Mouse (Mus musculus): ENCODE measurements around the gene Nrarp. TPM values are rescaled to one million over a fixed set of nuclear protein-coding genes. Genes with fewer than 3 reads are reported as not detected.

Nrarp gene
- polyA plus RNA-seq, 1 experiment, result 39.0 TPM

DNA sequence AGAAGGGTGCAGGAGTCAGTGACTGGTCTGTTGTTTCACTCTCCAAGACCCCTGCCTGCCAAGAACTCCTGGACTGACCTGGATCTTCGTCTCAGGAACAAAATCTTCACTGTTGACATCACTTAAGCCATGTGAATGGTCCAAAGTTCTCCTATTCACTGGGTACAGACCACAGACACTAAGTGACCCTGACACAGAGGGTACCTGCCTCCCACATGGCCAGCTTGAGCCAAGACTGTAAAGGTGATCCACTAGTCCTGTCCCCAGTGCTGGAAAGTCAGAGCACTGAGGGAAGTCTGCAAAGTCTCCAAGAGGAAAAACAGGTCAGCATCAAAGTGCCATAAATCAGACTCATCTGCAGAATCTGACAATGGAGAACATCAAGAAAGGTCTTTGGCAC, 27.0 kb downstream of the Nrarp start:
- TF ChIP-seq CTCF (IDR thresholded peaks at IDR 0.05; ENCODE audit: extremely low read depth, insufficient read length, insufficient replicate concordance, low read depth, low read length) (no peak), POLR2A (IDR thresholded peaks at IDR 0.05; ENCODE audit: low read depth, low read length) (no peak)
- H3K4me1 ChIP-seq (ENCODE audit: control insufficient read depth, insufficient read depth, insufficient read length, low read length), result peaks cover 13% of the 10 kb centered on the region
- WGBS, result 86% methylated on average over 1 of the region's 1 CpGs
- H3K4me3 ChIP-seq (ENCODE audit: low read depth, low read length), result no peak overlapping the region
- no peaks in the 10 kb centered on the region for H3K27me3 ChIP-seq (ENCODE audit: control insufficient read depth, insufficient read depth, low read length)
- H3K27ac ChIP-seq (ENCODE audit: insufficient read depth, low read depth, low read length), result no peak overlapping the region
- peaks cover 51% of the 10 kb centered on the region for H3K36me3 ChIP-seq (ENCODE audit: control insufficient read depth, insufficient read depth, low read length)

DNA sequence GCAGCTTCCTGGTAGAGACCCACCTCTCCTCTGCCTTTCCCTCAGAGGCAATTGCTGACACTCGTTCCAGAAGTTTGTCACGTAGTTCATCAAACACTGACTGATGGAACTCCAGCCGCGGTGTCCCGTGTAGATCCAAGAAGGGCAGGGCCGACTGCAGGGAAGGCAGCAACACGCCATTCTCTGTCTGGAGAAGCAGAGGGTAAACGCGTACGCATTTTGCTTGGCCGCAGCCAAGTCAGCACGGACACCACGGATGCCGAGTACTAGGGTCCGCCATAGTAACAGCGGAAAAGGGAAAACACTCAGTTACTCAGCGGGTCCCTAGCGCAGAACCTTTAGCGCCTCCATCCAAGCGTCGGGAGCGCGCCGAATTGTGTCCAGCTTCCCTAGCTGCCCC, 30.1 kb downstream of the Nrarp start:
- Histone ChIP-seq H3K27me3 (ENCODE audit: control insufficient read depth, insufficient read depth, low read length) (no peaks in the 10 kb centered on the region), H3K4me3 (ENCODE audit: low read depth, low read length) (peak overlapping the region; percentile 91), H3K27ac (ENCODE audit: insufficient read depth, low read depth, low read length) (peak overlapping the region; percentile 65), H3K4me1 (ENCODE audit: control insufficient read depth, insufficient read depth, insufficient read length, low read length) (peaks cover 13% of the 10 kb centered on the region), H3K36me3 (ENCODE audit: control insufficient read depth, insufficient read depth, low read length) (peaks cover 22% of the 10 kb centered on the region)
- TF ChIP-seq POLR2A (IDR thresholded peaks at IDR 0.05; ENCODE audit: low read depth, low read length), result no peak
- whole genome bisulfite sequencing, result under 1% methylated on average over 24 of the region's 24 CpGs

DNA sequence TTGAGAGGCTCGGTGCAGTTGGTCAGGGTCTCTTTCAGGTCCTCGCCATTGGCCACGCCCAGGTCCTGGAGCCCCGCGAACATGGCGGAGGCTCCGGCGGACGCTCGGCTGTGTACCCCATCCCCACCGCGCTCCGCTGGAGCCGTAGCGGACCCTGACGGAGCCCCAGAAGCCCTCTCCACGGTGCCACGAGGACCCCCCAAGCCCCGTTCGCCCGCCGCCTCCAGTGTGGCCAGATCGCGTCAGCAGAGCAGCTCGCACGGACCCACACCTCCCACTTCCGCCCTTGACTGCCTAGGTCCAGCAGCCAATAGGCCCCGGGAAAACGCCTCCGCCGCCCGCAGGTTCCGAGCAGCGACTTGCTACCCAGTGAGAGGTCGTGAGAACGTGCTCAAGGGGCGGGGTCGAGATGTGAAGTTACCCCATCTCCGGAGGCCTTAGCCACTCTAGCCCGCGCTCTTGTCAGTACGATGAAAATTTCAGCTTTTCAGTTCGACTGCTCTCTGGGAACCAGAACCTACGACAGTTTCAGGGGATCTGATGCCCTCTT, 30.6 kb downstream of the Nrarp start, which contains the start of gene Nelfb:
Gene Nelfb (minus strand): TSS at position 369 of the 550 bp plus-strand sequence.
- H3K27me3 ChIP-seq (ENCODE audit: control insufficient read depth, insufficient read depth, low read length), result no peaks in the 10 kb centered on the region
- H3K36me3 ChIP-seq (ENCODE audit: control insufficient read depth, insufficient read depth, low read length), result peaks cover 18% of the 10 kb centered on the region
- H3K4me1 ChIP-seq (ENCODE audit: control insufficient read depth, insufficient read depth, insufficient read length, low read length), result peaks cover 13% of the 10 kb centered on the region
- no peak for TF ChIP-seq CTCF (IDR thresholded peaks at IDR 0.05; ENCODE audit: extremely low read depth, insufficient read length, insufficient replicate concordance, low read depth, low read length)
- TF ChIP-seq POLR2A (IDR thresholded peaks at IDR 0.05; ENCODE audit: low read depth, low read length), result peak; percentile 57; the same call in 1 of the 2 replicates
- H3K4me3 ChIP-seq (ENCODE audit: low read depth, low read length), result peak within 1 kb of the TSS; percentile 91
- WGBS, result under 1% methylated on average over 44 of the region's 44 CpGs
- peak within 1 kb of the TSS; percentile 65 for H3K27ac ChIP-seq (ENCODE audit: insufficient read depth, low read depth, low read length)

DNA sequence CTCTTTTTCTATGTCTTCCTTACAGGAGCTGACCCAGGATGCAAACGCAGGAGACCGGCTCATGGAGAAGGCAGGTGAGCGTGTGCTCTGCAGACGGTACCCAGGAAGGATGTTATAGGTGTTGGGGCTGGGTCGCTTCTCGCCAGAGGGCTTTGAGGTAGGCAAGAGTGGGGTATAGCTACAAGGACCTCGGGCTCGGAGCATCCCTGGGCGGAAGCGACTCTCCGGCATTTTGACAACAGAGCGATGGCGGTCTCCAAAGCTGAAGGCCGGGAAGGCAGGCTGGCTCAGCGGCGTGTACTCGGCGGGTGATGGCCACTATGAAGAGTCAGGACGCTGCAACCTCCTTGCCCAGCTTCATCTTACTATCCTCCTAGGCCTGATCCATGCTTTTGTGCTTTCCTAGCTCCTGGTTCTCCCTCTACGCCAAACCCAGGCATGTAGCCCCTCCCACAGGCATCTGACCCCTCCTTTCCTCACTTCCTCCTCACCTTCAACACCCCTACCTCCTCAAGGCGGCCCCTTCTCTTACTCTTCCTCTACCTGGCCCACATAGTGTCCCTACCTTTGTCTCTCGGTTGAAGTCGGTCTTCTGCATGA, 32.8 kb downstream of the Nrarp start:
- TF ChIP-seq CTCF (IDR thresholded peaks at IDR 0.05; ENCODE audit: extremely low read depth, insufficient read length, insufficient replicate concordance, low read depth, low read length) (no peak), POLR2A (IDR thresholded peaks at IDR 0.05; ENCODE audit: low read depth, low read length) (no peak)

DNA sequence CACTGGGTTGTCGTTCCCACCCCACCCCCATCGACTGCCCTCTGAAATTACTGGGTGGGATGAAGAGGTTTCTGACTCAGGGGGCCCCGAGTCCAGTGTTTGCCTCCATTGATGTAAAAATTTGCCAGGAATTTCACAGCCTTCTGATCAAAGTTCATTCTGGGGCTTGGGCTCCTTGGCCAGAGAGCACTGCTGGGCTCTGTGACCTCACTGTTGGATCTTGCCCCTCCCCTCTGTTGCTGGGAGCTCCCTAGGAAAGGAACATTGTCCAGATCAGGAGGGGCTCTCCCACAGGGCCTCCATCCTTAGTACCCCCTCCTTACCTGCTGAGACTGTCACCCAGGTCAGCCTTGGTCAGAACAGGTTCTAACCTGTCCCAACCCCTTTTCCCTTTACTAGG, 33.9 kb downstream of the Nrarp start, which contains the start of gene Stpg3:
Gene Stpg3 (minus strand): TSS at position 194 of the 400 bp plus-strand sequence.
- peaks cover 10% of the 10 kb centered on the region for H3K4me1 ChIP-seq (ENCODE audit: control insufficient read depth, insufficient read depth, insufficient read length, low read length)
- TF ChIP-seq POLR2A (IDR thresholded peaks at IDR 0.05; ENCODE audit: low read depth, low read length), result no peak
- TF ChIP-seq CTCF (IDR thresholded peaks at IDR 0.05; ENCODE audit: extremely low read depth, insufficient read length, insufficient replicate concordance, low read depth, low read length), result no peak
- peaks cover 2% of the 10 kb centered on the region for H3K36me3 ChIP-seq (ENCODE audit: control insufficient read depth, insufficient read depth, low read length)
- no peak within 1 kb of the TSS for H3K27ac ChIP-seq (ENCODE audit: insufficient read depth, low read depth, low read length)
- 38% methylated on average over 3 of the region's 3 CpGs for WGBS
- no peak within 1 kb of the TSS for H3K4me3 ChIP-seq (ENCODE audit: low read depth, low read length)
- H3K27me3 ChIP-seq (ENCODE audit: control insufficient read depth, insufficient read depth, low read length), result no peaks in the 10 kb centered on the region

More for the DNA sequence above, 32.8 kb downstream of the Nrarp start:
- Histone ChIP-seq H3K27ac (ENCODE audit: insufficient read depth, low read depth, low read length) (no peak overlapping the region), H3K4me3 (ENCODE audit: low read depth, low read length) (no peak overlapping the region), H3K36me3 (ENCODE audit: control insufficient read depth, insufficient read depth, low read length) (peaks cover 6% of the 10 kb centered on the region), H3K27me3 (ENCODE audit: control insufficient read depth, insufficient read depth, low read length) (no peaks in the 10 kb centered on the region), H3K4me1 (ENCODE audit: control insufficient read depth, insufficient read depth, insufficient read length, low read length) (peaks cover 10% of the 10 kb centered on the region)
- WGBS, result 75% methylated on average over 23 of the region's 23 CpGs

DNA sequence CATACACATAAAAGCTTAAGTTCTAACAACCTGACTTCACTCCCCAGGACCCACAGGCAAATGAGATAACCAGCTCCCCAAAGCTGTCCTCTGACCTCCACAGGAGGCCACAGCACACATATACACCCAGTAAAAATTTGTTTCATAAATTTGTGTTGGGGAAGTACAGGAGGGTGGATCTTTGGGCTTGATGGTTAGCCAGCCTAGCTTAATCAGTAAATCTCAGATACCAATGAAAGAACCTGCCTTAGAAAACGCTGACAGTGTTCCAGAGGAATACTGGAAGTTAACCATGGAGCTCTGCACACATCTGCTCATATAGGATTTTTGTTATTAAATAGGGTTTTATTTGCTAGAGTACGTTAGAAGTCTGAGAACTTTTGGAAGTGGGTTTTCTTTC, 37.1 kb downstream of the Nrarp start:
- 63% methylated on average over 2 of the region's 2 CpGs for WGBS
- H3K36me3 ChIP-seq (ENCODE audit: control insufficient read depth, insufficient read depth, low read length), result peaks cover 10% of the 10 kb centered on the region
- H3K27me3 ChIP-seq (ENCODE audit: control insufficient read depth, insufficient read depth, low read length), result no peaks in the 10 kb centered on the region
- H3K4me3 ChIP-seq (ENCODE audit: low read depth, low read length), result no peak overlapping the region
- H3K27ac ChIP-seq (ENCODE audit: insufficient read depth, low read depth, low read length), result no peak overlapping the region
- TF ChIP-seq CTCF (IDR thresholded peaks at IDR 0.05; ENCODE audit: extremely low read depth, insufficient read length, insufficient replicate concordance, low read depth, low read length) (no peak), POLR2A (IDR thresholded peaks at IDR 0.05; ENCODE audit: low read depth, low read length) (no peak)
- peaks cover 2% of the 10 kb centered on the region; the same call in 1 of the 2 replicates for H3K4me1 ChIP-seq (ENCODE audit: control insufficient read depth, insufficient read depth, insufficient read length, low read length)

DNA sequence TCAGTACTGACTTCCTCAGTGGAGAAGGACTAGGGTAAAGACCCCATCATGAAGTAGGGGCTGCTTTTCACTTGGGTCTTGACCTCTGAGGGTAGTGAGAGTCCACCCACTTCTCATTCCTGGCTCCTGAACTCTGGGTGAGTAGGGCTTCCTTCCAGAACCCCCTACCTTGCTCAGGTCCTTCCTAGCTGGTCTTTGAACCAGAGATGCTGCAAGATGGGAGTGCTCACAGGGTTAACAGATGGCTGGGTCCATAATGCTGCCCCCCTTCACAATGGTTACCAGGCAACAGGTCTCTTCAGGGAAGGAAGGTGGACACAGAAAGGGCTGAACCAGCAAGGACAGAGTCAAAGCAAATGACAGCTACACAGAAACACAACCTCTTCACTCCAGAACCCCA, 37.9 kb downstream of the Nrarp start, which contains the start of gene Fam166a:
Gene Fam166a (plus strand): TSS at position 301 of the 400 bp plus-strand sequence.
- peaks cover 13% of the 10 kb centered on the region for H3K36me3 ChIP-seq (ENCODE audit: control insufficient read depth, insufficient read depth, low read length)
- TF ChIP-seq POLR2A (IDR thresholded peaks at IDR 0.05; ENCODE audit: low read depth, low read length) (no peak), CTCF (IDR thresholded peaks at IDR 0.05; ENCODE audit: extremely low read depth, insufficient read length, insufficient replicate concordance, low read depth, low read length) (no peak)
- peaks cover 2% of the 10 kb centered on the region; the same call in 1 of the 2 replicates for H3K4me1 ChIP-seq (ENCODE audit: control insufficient read depth, insufficient read depth, insufficient read length, low read length)
- H3K27ac ChIP-seq (ENCODE audit: insufficient read depth, low read depth, low read length), result no peak within 1 kb of the TSS
- H3K27me3 ChIP-seq (ENCODE audit: control insufficient read depth, insufficient read depth, low read length), result no peaks in the 10 kb centered on the region
- H3K4me3 ChIP-seq (ENCODE audit: low read depth, low read length), result no peak within 1 kb of the TSS

Data from small intestine, adult 2 months (tissue).